Mouse (Mus musculus) left cerebral cortex, postnatal 10 days (tissue): ENCODE data around the gene Trpm6. TPM values are rescaled to one million over a fixed set of nuclear protein-coding genes. Genes with fewer than 3 reads are reported as not detected.

Source experiments
- total RNA-seq, 2 experiments: library from RNA; stranded (reverse); gene quantifications; 2 replicates each; pipeline ENCODE4 v1.2.3; 2021

Gene Trpm6
- total RNA-seq, 2 experiments from 2014 or later: 0.75 to 1.0 TPM

Other genes starting within 250 kb of the Trpm6 start
- gene Ostf1, start 118.2 kb upstream of the Trpm6 start, total RNA-seq: 10 to 100 TPM; 19.6 to 20.5 TPM
- gene Nmrk1, start 118.0 kb upstream of the Trpm6 start, total RNA-seq: 1 to 10 TPM; 3.5 to 5.6 TPM
- 1 to 10 TPM; 8.9 to 9.4 TPM for gene Carnmt1, start 79.2 kb upstream of the Trpm6 start, total RNA-seq
- 10 to 100 TPM; 20.8 to 21.2 TPM for gene D030056L22Rik, start 36.8 kb upstream of the Trpm6 start, total RNA-seq